Mouse (Mus musculus): ENCODE measurements around the gene Batf. TPM values are rescaled to one million over a fixed set of nuclear protein-coding genes. Genes with fewer than 3 reads are reported as not detected.

The Batf gene
- polyA plus RNA-seq, 1 experiment from 2014 or later = 8.6 TPM

- Histone ChIP-seq H3K27me3 (replicated peaks; ENCODE audit: control insufficient read depth, insufficient read depth, low read length) (no peaks in the 10 kb centered on the region), H3K4me3 (ENCODE audit: low read depth, low read length) (no peak overlapping the region), H3K27ac (ENCODE audit: low read depth, low read length) (no peak overlapping the region), H3K9ac (ENCODE audit: low read depth, low read length) (no peak overlapping the region), H3K9me3 (ENCODE audit: control insufficient read depth, low read length) (no peaks in the 10 kb centered on the region), H3K36me3 (ENCODE audit: control insufficient read depth, insufficient read depth, low read length) (no peaks in the 10 kb centered on the region), H3K4me2 (no peak overlapping the region), H3K4me1 (replicated peaks; ENCODE audit: control insufficient read depth, insufficient read depth, low read length) (no peaks in the 10 kb centered on the region)
- no peak for ATAC-seq (replicated peaks; ENCODE audit: low FRiP score)
- DNase-seq (ENCODE audit: low spot score) = no peak
- WGBS = 43% methylated on average over 3 of the region's 3 CpGs
Observed at GRCm38 (mm10) chr12:85670080-85670479, 16.4 kb upstream of the Batf start.

- Histone ChIP-seq H3K27me3 (replicated peaks; ENCODE audit: control insufficient read depth, insufficient read depth, low read length) (no peaks in the 10 kb centered on the region), H3K27ac (ENCODE audit: low read depth, low read length) (no peak overlapping the region), H3K9ac (ENCODE audit: low read depth, low read length) (no peak overlapping the region), H3K4me1 (replicated peaks; ENCODE audit: control insufficient read depth, insufficient read depth, low read length) (no peaks in the 10 kb centered on the region), H3K9me3 (ENCODE audit: control insufficient read depth, low read length) (no peaks in the 10 kb centered on the region), H3K4me2 (no peak overlapping the region), H3K36me3 (ENCODE audit: control insufficient read depth, insufficient read depth, low read length) (no peaks in the 10 kb centered on the region), H3K4me3 (ENCODE audit: low read depth, low read length) (no peak overlapping the region)
- DNase-seq (ENCODE audit: low spot score) (no peak), ATAC-seq (replicated peaks; ENCODE audit: low FRiP score) (no peak)
- WGBS = 71% methylated on average over 8 of the region's 8 CpGs
Observed at GRCm38 (mm10) chr12:85673914-85674313, 12.6 kb upstream of the Batf start.

DNA sequence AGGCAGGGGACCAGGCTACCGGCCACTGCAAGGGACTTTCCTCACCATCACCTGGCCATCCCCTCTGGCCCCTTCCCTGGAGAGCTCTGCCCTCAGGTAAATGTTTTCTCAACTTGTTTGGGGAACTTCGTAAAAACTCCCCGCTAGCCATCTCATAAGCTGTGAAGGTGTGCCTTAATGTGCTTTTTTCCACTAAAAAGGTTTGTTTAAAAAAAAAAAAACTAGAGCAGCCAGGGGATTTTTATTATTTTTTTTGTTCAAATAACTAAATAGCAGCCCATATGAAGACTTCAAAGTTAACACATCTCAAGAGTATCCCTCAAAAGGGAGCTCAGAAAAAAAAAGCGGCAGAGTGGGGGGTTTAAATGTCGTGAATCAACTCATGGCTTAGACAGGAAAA lies 7.4 kb upstream of the Batf start:
- Histone ChIP-seq H3K36me3 (ENCODE audit: control insufficient read depth, insufficient read depth, low read length) (no peaks in the 10 kb centered on the region), H3K27ac (ENCODE audit: low read depth, low read length) (no peak overlapping the region), H3K4me3 (ENCODE audit: low read depth, low read length) (no peak overlapping the region), H3K9me3 (ENCODE audit: control insufficient read depth, low read length) (no peaks in the 10 kb centered on the region), H3K4me1 (replicated peaks; ENCODE audit: control insufficient read depth, insufficient read depth, low read length) (no peaks in the 10 kb centered on the region), H3K27me3 (replicated peaks; ENCODE audit: control insufficient read depth, insufficient read depth, low read length) (no peaks in the 10 kb centered on the region), H3K4me2 (no peak overlapping the region), H3K9ac (ENCODE audit: low read depth, low read length) (no peak overlapping the region)
- ATAC-seq (replicated peaks; ENCODE audit: low FRiP score) = no peak
- 75% methylated on average over 5 of the region's 5 CpGs for WGBS
- no peak for DNase-seq (ENCODE audit: low spot score)

DNA sequence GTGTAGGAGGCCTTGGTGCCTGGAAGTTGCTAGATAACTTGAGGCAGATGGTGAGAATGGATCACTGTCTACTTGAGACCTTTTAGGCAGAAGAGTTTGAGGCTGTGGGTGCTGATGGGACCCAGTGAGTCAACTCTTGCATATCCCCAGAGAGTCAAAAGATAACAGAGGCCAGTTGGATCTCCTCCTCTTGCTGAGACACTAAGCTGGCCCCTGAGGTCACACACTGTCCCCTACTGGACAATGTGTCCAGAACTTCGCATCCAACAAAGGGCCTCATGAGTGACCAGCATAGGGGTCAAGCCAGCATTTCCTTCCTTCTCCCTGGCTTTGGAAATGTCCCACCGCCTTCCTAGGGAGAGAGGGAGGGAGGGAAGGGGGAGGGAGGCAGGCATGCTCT lies 6.7 kb upstream of the Batf start:
- H3K36me3 ChIP-seq (ENCODE audit: control insufficient read depth, insufficient read depth, low read length) = no peaks in the 10 kb centered on the region
- WGBS = 52% methylated on average over 2 of the region's 2 CpGs
- H3K9ac ChIP-seq (ENCODE audit: low read depth, low read length) = no peak overlapping the region
- no peak overlapping the region for H3K4me2 ChIP-seq
- ATAC-seq (replicated peaks; ENCODE audit: low FRiP score) (no peak), DNase-seq (ENCODE audit: low spot score) (no peak)
- no peaks in the 10 kb centered on the region for H3K4me1 ChIP-seq (replicated peaks; ENCODE audit: control insufficient read depth, insufficient read depth, low read length)
- H3K9me3 ChIP-seq (ENCODE audit: control insufficient read depth, low read length) = no peaks in the 10 kb centered on the region
- no peak overlapping the region for H3K4me3 ChIP-seq (ENCODE audit: low read depth, low read length)
- no peaks in the 10 kb centered on the region for H3K27me3 ChIP-seq (replicated peaks; ENCODE audit: control insufficient read depth, insufficient read depth, low read length)
- no peak overlapping the region for H3K27ac ChIP-seq (ENCODE audit: low read depth, low read length)

DNA sequence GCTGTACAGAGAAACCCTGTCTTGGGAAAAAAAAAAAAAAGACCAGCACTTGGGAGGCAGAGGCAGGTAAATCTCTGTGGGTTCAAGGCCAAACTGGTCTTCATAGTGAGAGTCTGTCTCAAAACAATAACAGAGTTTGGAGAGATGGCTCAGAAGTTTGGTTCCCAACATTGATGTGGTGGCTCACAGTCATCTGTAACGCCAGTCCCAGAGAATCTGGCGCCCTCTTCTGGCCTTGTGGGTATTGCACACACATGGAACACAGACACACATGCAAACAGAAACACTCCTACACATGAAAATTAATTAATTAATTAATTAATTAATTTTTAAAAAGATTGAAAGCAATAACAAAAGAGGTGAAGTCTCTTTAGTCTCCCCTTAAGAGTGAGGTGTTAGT lies 4.1 kb upstream of the Batf start:
- Histone ChIP-seq H3K4me1 (replicated peaks; ENCODE audit: control insufficient read depth, insufficient read depth, low read length) (no peaks in the 10 kb centered on the region; the same call in 1 of the 2 replicates), H3K27ac (ENCODE audit: low read depth, low read length) (no peak overlapping the region), H3K36me3 (ENCODE audit: control insufficient read depth, insufficient read depth, low read length) (no peaks in the 10 kb centered on the region), H3K9ac (ENCODE audit: low read depth, low read length) (no peak overlapping the region), H3K4me2 (no peak overlapping the region), H3K4me3 (ENCODE audit: low read depth, low read length) (no peak overlapping the region), H3K9me3 (ENCODE audit: control insufficient read depth, low read length) (no peaks in the 10 kb centered on the region), H3K27me3 (replicated peaks; ENCODE audit: control insufficient read depth, insufficient read depth, low read length) (no peaks in the 10 kb centered on the region)
- DNase-seq (ENCODE audit: low spot score) (no peak), ATAC-seq (replicated peaks; ENCODE audit: low FRiP score) (no peak)
- WGBS = 37% methylated on average over 2 of the region's 2 CpGs

- Histone ChIP-seq H3K36me3 (ENCODE audit: control insufficient read depth, insufficient read depth, low read length) (no peaks in the 10 kb centered on the region), H3K4me3 (ENCODE audit: low read depth, low read length) (no peak overlapping the region), H3K9ac (ENCODE audit: low read depth, low read length) (no peak overlapping the region), H3K9me3 (ENCODE audit: control insufficient read depth, low read length) (no peaks in the 10 kb centered on the region), H3K27ac (ENCODE audit: low read depth, low read length) (no peak overlapping the region), H3K4me2 (no peak overlapping the region), H3K4me1 (replicated peaks; ENCODE audit: control insufficient read depth, insufficient read depth, low read length) (no peaks in the 10 kb centered on the region; the same call in 1 of the 2 replicates), H3K27me3 (replicated peaks; ENCODE audit: control insufficient read depth, insufficient read depth, low read length) (no peaks in the 10 kb centered on the region)
- DNase-seq (ENCODE audit: low spot score) (no peak), ATAC-seq (replicated peaks; ENCODE audit: low FRiP score) (no peak)
- 78% methylated on average over 16 of the region's 16 CpGs for WGBS
Observed at GRCm38 (mm10) chr12:85684411-85685275, 1.8 kb upstream of the Batf start.

DNA sequence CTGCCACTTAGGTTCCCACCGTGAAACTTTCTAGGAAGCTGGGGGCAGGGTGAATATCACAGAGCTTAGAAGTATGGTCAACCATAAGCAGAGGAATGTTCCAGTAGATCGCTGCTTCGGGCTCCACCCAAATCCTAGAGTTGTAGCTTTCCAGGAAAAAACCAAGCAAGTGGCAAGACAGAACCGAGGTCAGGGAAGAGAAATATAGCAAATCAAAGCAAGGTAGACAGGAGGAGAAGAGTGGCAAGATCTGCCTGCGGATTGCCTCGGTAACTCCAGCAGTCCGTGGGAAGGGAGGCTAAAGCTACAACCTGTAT lies 706 bp downstream of the Batf start:
- Histone ChIP-seq H3K36me3 (ENCODE audit: control insufficient read depth, insufficient read depth, low read length) (no peaks in the 10 kb centered on the region), H3K4me3 (ENCODE audit: low read depth, low read length) (peak overlapping the region; percentile 44), H3K9me3 (ENCODE audit: control insufficient read depth, low read length) (no peaks in the 10 kb centered on the region), H3K4me2 (peak overlapping the region; percentile 65), H3K27ac (ENCODE audit: low read depth, low read length) (no peak overlapping the region), H3K4me1 (replicated peaks; ENCODE audit: control insufficient read depth, insufficient read depth, low read length) (no peaks in the 10 kb centered on the region; the same call in 1 of the 2 replicates), H3K9ac (ENCODE audit: low read depth, low read length) (no peak overlapping the region; the same call in 1 of the 2 replicates), H3K27me3 (replicated peaks; ENCODE audit: control insufficient read depth, insufficient read depth, low read length) (no peaks in the 10 kb centered on the region)
- WGBS = 48% methylated on average over 7 of the region's 7 CpGs
- no peak for DNase-seq (ENCODE audit: low spot score)
- no peak for ATAC-seq (replicated peaks; ENCODE audit: low FRiP score)

DNA sequence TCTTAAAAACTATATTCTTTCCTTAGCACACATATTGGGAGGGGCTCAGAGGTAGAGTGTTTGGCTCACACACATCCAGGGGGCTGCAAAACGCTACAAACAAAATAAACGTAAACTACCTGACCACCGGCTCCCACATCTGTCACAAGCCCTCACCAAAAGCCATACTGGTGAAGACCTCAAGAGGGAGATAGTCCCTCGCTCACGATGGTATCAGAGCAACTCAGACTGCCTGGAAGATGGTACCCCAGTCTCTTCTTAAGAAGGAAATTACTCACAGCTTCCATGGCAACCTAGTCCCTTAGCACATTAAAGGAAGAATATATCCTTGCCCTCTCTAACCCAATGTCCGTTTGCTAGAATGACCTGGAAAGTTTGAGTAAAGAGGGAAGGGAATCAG lies 1.4 kb downstream of the Batf start:
- no peak for ATAC-seq (replicated peaks; ENCODE audit: low FRiP score)

GRCm38 (mm10) chr12:85695787-85696186 lies 9.3 kb downstream of the Batf start:
- ATAC-seq (replicated peaks; ENCODE audit: low FRiP score) = no peak
- WGBS = 88% methylated on average over 2 of the region's 2 CpGs

More for the DNA sequence above, 1.4 kb downstream of the Batf start:
- WGBS = 65% methylated on average over 6 of the region's 6 CpGs
- Histone ChIP-seq H3K27me3 (replicated peaks; ENCODE audit: control insufficient read depth, insufficient read depth, low read length) (no peaks in the 10 kb centered on the region), H3K4me1 (replicated peaks; ENCODE audit: control insufficient read depth, insufficient read depth, low read length) (no peaks in the 10 kb centered on the region; the same call in 1 of the 2 replicates), H3K9me3 (ENCODE audit: control insufficient read depth, low read length) (no peaks in the 10 kb centered on the region), H3K4me3 (ENCODE audit: low read depth, low read length) (no peak overlapping the region), H3K9ac (ENCODE audit: low read depth, low read length) (no peak overlapping the region), H3K36me3 (ENCODE audit: control insufficient read depth, insufficient read depth, low read length) (no peaks in the 10 kb centered on the region), H3K4me2 (no peak overlapping the region; the same call in 1 of the 2 replicates), H3K27ac (ENCODE audit: low read depth, low read length) (no peak overlapping the region)
- DNase-seq (ENCODE audit: low spot score) = no peak

More at GRCm38 (mm10) chr12:85695787-85696186, 9.3 kb downstream of the Batf start:
- Histone ChIP-seq H3K9me3 (ENCODE audit: control insufficient read depth, low read length) (no peaks in the 10 kb centered on the region), H3K4me2 (no peak overlapping the region), H3K4me3 (ENCODE audit: low read depth, low read length) (no peak overlapping the region), H3K27ac (ENCODE audit: low read depth, low read length) (no peak overlapping the region), H3K4me1 (replicated peaks; ENCODE audit: control insufficient read depth, insufficient read depth, low read length) (no peaks in the 10 kb centered on the region; the same call in 1 of the 2 replicates), H3K27me3 (replicated peaks; ENCODE audit: control insufficient read depth, insufficient read depth, low read length) (no peaks in the 10 kb centered on the region), H3K36me3 (ENCODE audit: control insufficient read depth, insufficient read depth, low read length) (no peaks in the 10 kb centered on the region), H3K9ac (ENCODE audit: low read depth, low read length) (no peak overlapping the region)
- no peak for DNase-seq (ENCODE audit: low spot score)

Measured in liver, embryonic 11.5 days (tissue).